Mouse (Mus musculus) layer of hippocampus, adult 9-11 months (tissue): ENCODE measurements at regions not wholly inside any gene's neighbourhood (a gene's known extent, or its start where the extent isn't known, plus 50 kb on each side); places are given as distances from the start of the nearest gene placed in this dataset.
A peak's percentile ranks its signal among the peaks of the same experiment; 100 is the strongest.
"Not testable (repeated sequence)": the region's sequence is repeated elsewhere in the genome, so short reads cannot be mapped to it uniquely, and the experiment has no call there.

ENCODE experiments used
- DNase-seq: peaks from one replicate; pipeline ENCODE4 v3.0.0; 2022

- no peak for DNase-seq
These were observed 74.2 kb downstream of the Dmrta1 start for GRCm38 (mm10) chr4:89753484-89753883.

GRCm38 (mm10) chr4:89776269-89776668, 97.0 kb downstream of the Dmrta1 start:
- DNase-seq, result no peak

GRCm38 (mm10) chr4:89781487-89781886, 102.3 kb downstream of the Dmrta1 start:
- no peak for DNase-seq

- no peak for DNase-seq
These were observed 137.6 kb downstream of the Dmrta1 start for GRCm38 (mm10) chr4:89816823-89817222.

GRCm38 (mm10) chr4:89834552-89835206, 155.4 kb downstream of the Dmrta1 start:
- peak; percentile 6 for DNase-seq

- peak; percentile 30 for DNase-seq
These were observed 196.3 kb downstream of the Dmrta1 start for GRCm38 (mm10) chr4:89875375-89876055.

GRCm38 (mm10) chr4:89876131-89876530, 196.9 kb downstream of the Dmrta1 start:
- DNase-seq, result not testable (repeated sequence)

- DNase-seq, result no peak
These were observed 201.8 kb downstream of the Dmrta1 start for GRCm38 (mm10) chr4:89881083-89881482.

GRCm38 (mm10) chr4:89909622-89910021, 230.4 kb downstream of the Dmrta1 start:
- DNase-seq, result no peak

- DNase-seq, result no peak
These were observed 258.4 kb downstream of the Dmrta1 start for GRCm38 (mm10) chr4:89937673-89938072.

GRCm38 (mm10) chr4:89941308-89941707, 262.1 kb downstream of the Dmrta1 start:
- no peak for DNase-seq

GRCm38 (mm10) chr4:89976146-89976545, 242.5 kb upstream of the Zfp352 start:
- DNase-seq, result peak; percentile 11

- no peak for DNase-seq
These were observed 215.2 kb upstream of the Zfp352 start for GRCm38 (mm10) chr4:90003413-90003812.

- peak; percentile 4 for DNase-seq
These were observed 214.7 kb upstream of the Zfp352 start for GRCm38 (mm10) chr4:90003898-90004297.

- DNase-seq, result no peak
These were observed 205.9 kb upstream of the Zfp352 start for GRCm38 (mm10) chr4:90012723-90013122.

- DNase-seq, result peak; percentile 26
These were observed 204.4 kb upstream of the Zfp352 start for GRCm38 (mm10) chr4:90014203-90014602.
